In genomic region chr11:96353939-96354338, GRCm38 (mm10) we compare ENCODE assay signal across 9 mouse cellular contexts. TPM values are rescaled to one million over a fixed set of nuclear protein-coding genes. Genes with fewer than 3 reads are reported as not detected.
A peak's percentile ranks its signal among the peaks of the same experiment; 100 is the strongest.
DNase-seq lines count a peak whose midpoint lies in the region; ATAC-seq and TF ChIP-seq lines count a peak whose summit lies in the region.
"Had no signal": no experiment of that assay in that cellular context is flagged by ENCODE, and none has a peak within 500 bp of the region (broad histone marks: within the 10 kb centered on the region; RNA-seq: fewer than 3 reads in every experiment).

No protein-coding gene starts in this region.

- H3K27me3 ChIP-seq in lung, embryonic 14.5 days (ENCODE audit: insufficient read depth, low read length), result no peaks in the 10 kb centered on the region
- H3K27me3 ChIP-seq in intestine, embryonic 14.5 days (replicated peaks; ENCODE audit: control insufficient read depth, insufficient read depth, low read length), result no peaks in the 10 kb centered on the region
- H3K27me3 ChIP-seq in neural tube, embryonic 13.5 days, result no peaks in the 10 kb centered on the region

- peak overlapping the region; percentile 77 for H3K4me3 ChIP-seq in lung, embryonic 14.5 days (ENCODE audit: low read depth, low read length)
- H3K4me3 ChIP-seq in intestine, embryonic 14.5 days (ENCODE audit: low read depth, low read length), result peak overlapping the region; percentile 50
- peak overlapping the region; percentile 95 for H3K4me3 ChIP-seq in neural tube, embryonic 13.5 days

- peak overlapping the region; percentile 98 for H3K27ac ChIP-seq in lung, embryonic 14.5 days (ENCODE audit: low read depth)
- peak overlapping the region; percentile 99 for H3K27ac ChIP-seq in intestine, embryonic 14.5 days (ENCODE audit: low read depth)
- H3K27ac ChIP-seq in neural tube, embryonic 13.5 days (replicated peaks), result peak overlapping the region; percentile 100

- no peak for TF ChIP-seq CTCF in lung, embryonic 14.5 days (IDR thresholded peaks at IDR 0.05; ENCODE audit: low read depth)

- ATAC-seq in lung, embryonic 14.5 days (ENCODE audit: insufficient read depth), result no peak
- ATAC-seq in intestine, embryonic 14.5 days (replicated peaks; ENCODE audit: low FRiP score, low TSS enrichment, low read depth), result no peak
- ATAC-seq in neural tube, embryonic 13.5 days (ENCODE audit: low read depth), result no peak

- peaks cover 12% of the 10 kb centered on the region for H3K4me1 ChIP-seq in lung, embryonic 14.5 days (ENCODE audit: insufficient read depth)
- peaks cover 27% of the 10 kb centered on the region for H3K4me1 ChIP-seq in intestine, embryonic 14.5 days (replicated peaks; ENCODE audit: control insufficient read depth, insufficient read depth, low read length)
- peaks cover 44% of the 10 kb centered on the region for H3K4me1 ChIP-seq in neural tube, embryonic 13.5 days (replicated peaks)

- H3K9ac ChIP-seq in lung, embryonic 14.5 days, result peak overlapping the region; percentile 98
- peak overlapping the region; percentile 87 for H3K9ac ChIP-seq in intestine, embryonic 14.5 days (ENCODE audit: low read length)
- peak overlapping the region; percentile 100 for H3K9ac ChIP-seq in neural tube, embryonic 13.5 days

- WGBS in lung, embryonic 14.5 days, result 10% methylated on average over 8 of the region's 8 CpGs
- 11% methylated on average over 8 of the region's 8 CpGs for WGBS in intestine, embryonic 14.5 days
- 2% methylated on average over 8 of the region's 8 CpGs for WGBS in neural tube, embryonic 13.5 days

- no peaks in the 10 kb centered on the region for H3K9me3 ChIP-seq in lung, embryonic 14.5 days (ENCODE audit: low read depth, low read length)
- H3K9me3 ChIP-seq in intestine, embryonic 14.5 days (ENCODE audit: control insufficient read depth, low read length), result no peaks in the 10 kb centered on the region
- H3K9me3 ChIP-seq in neural tube, embryonic 13.5 days, result no peaks in the 10 kb centered on the region

- peak overlapping the region; percentile 83 for H3K4me2 ChIP-seq in lung, embryonic 14.5 days
- peak overlapping the region; percentile 83 for H3K4me2 ChIP-seq in intestine, embryonic 14.5 days (ENCODE audit: low read length)
- H3K4me2 ChIP-seq in neural tube, embryonic 13.5 days, result peak overlapping the region; percentile 95

- peak; percentile 35 to 46 for DNase-seq in adrenal gland, adult 18-20 months (ENCODE audit: low spot score in 2 of 2)
- DNase-seq in adrenal gland, adult 8-10 months, result no peak
- DNase-seq in lung, embryonic 14.5 days, result peak; percentile 65
- no peak for DNase-seq in lung, adult 18-20 months
- peak; percentile 78 for DNase-seq in intestine, embryonic 14.5 days (ENCODE audit: low spot score)
- DNase-seq in left cerebral cortex, adult 11 months (ENCODE audit: low spot score), result no peak
- DNase-seq in MN1 (ENCODE audit: low spot score), result no peak

- peaks cover 19% of the 10 kb centered on the region for H3K36me3 ChIP-seq in lung, embryonic 14.5 days (ENCODE audit: insufficient read depth)
- peaks cover 8% of the 10 kb centered on the region; the same call in 1 of the 2 replicates for H3K36me3 ChIP-seq in intestine, embryonic 14.5 days (ENCODE audit: control insufficient read depth, insufficient read depth, low read length)
- peaks cover 6% of the 10 kb centered on the region; the same call in 1 of the 2 replicates for H3K36me3 ChIP-seq in neural tube, embryonic 13.5 days

RNA-seq across cellular contexts. Expression of gene Hoxb2, which starts 3.6 kb away (rescaled TPM):
- 10 to 100 TPM; 17.1 to 21.5 TPM for total RNA-seq in adrenal gland, adult 18-20 months (2021)
- 10 to 100 TPM; 20.8 to 27.5 (median 23.7) TPM for total RNA-seq in adrenal gland, adult 8-10 months (2022)
- 48.9 and 51.6 TPM in 2 replicates for polyA plus RNA-seq in lung, embryonic 14.5 days (2014; fragmentation: Nextera tagmentation; extraction: Ambion mirVana)
- polyA plus RNA-seq in intestine, embryonic 14.5 days (2014; fragmentation: Nextera tagmentation; extraction: Ambion mirVana), result 22.9 and 27.9 TPM in 2 replicates
- polyA plus RNA-seq in neural tube, embryonic 13.5 days (2015; fragmentation: Nextera tagmentation; extraction: Ambion mirVana), result 63.0 and 67.1 TPM in 2 replicates
- total RNA-seq: neutrophil, adult 5-6 weeks had no signal

RNA-seq across cellular contexts. Expression of gene Hoxb1, which starts 11.6 kb away (rescaled TPM):
- total RNA-seq in adrenal gland, adult 18-20 months (2021), result not detected
- not detected for total RNA-seq in adrenal gland, adult 8-10 months (2022)
- polyA plus RNA-seq in lung, embryonic 14.5 days (2014; fragmentation: Nextera tagmentation; extraction: Ambion mirVana), result 0.08 TPM in 1 of 2 replicates, not detected in the other
- polyA plus RNA-seq in intestine, embryonic 14.5 days (2014; fragmentation: Nextera tagmentation; extraction: Ambion mirVana), result 0.36 and 0.42 TPM in 2 replicates
- 1.2 and 1.6 TPM in 2 replicates for polyA plus RNA-seq in neural tube, embryonic 13.5 days (2015; fragmentation: Nextera tagmentation; extraction: Ambion mirVana)
- total RNA-seq: neutrophil, adult 5-6 weeks had no signal

RNA-seq across cellular contexts. Expression of gene Hoxb3, which starts 30.8 kb away (rescaled TPM):
- 10 to 100 TPM; 17.2 to 20.7 TPM for total RNA-seq in adrenal gland, adult 18-20 months (2021)
- 10 to 100 TPM; 19.4 to 61.4 (median 27.9) TPM for total RNA-seq in adrenal gland, adult 8-10 months (2022)
- polyA plus RNA-seq in lung, embryonic 14.5 days (2014; fragmentation: Nextera tagmentation; extraction: Ambion mirVana), result 3.9 and 6.3 TPM in 2 replicates
- 3.7 and 4.9 TPM in 2 replicates for polyA plus RNA-seq in intestine, embryonic 14.5 days (2014; fragmentation: Nextera tagmentation; extraction: Ambion mirVana)
- polyA plus RNA-seq in neural tube, embryonic 13.5 days (2015; fragmentation: Nextera tagmentation; extraction: Ambion mirVana), result 12.8 and 14.7 TPM in 2 replicates

RNA-seq across cellular contexts. Expression of gene Hoxb4, which starts 35.9 kb away (rescaled TPM):
- total RNA-seq in adrenal gland, adult 18-20 months (2021), result 10 to 100 TPM; 16.3 to 22.1 TPM
- 10 to 100 TPM; 19.9 to 45.3 (median 27.0) TPM for total RNA-seq in adrenal gland, adult 8-10 months (2022)
- polyA plus RNA-seq in lung, embryonic 14.5 days (2014; fragmentation: Nextera tagmentation; extraction: Ambion mirVana), result 3.8 and 3.9 TPM in 2 replicates
- 3.5 and 3.8 TPM in 2 replicates for polyA plus RNA-seq in intestine, embryonic 14.5 days (2014; fragmentation: Nextera tagmentation; extraction: Ambion mirVana)
- 7.5 and 8.7 TPM in 2 replicates for polyA plus RNA-seq in neural tube, embryonic 13.5 days (2015; fragmentation: Nextera tagmentation; extraction: Ambion mirVana)

RNA-seq across cellular contexts. Expression of gene Hoxb5, which starts 50.8 kb away (rescaled TPM):
- 10 to 100 TPM; 11.6 to 27.3 TPM for total RNA-seq in adrenal gland, adult 18-20 months (2021)
- 10 to 100 TPM; 25.2 to 38.3 (median 26.7) TPM for total RNA-seq in adrenal gland, adult 8-10 months (2022)
- polyA plus RNA-seq in lung, embryonic 14.5 days (2014; fragmentation: Nextera tagmentation; extraction: Ambion mirVana), result 65.9 and 76.1 TPM in 2 replicates
- 49.6 and 51.6 TPM in 2 replicates for polyA plus RNA-seq in intestine, embryonic 14.5 days (2014; fragmentation: Nextera tagmentation; extraction: Ambion mirVana)
- polyA plus RNA-seq in neural tube, embryonic 13.5 days (2015; fragmentation: Nextera tagmentation; extraction: Ambion mirVana), result 67.1 and 88.3 TPM in 2 replicates
- total RNA-seq: neutrophil, adult 5-6 weeks had no signal

Comparison
In these comparisons a context has a peak if more than half of its experiments do, and no peak if none do; other contexts are left out.
1. DNase-seq: peak in adrenal gland, adult 18-20 months (2 of 2), lung, embryonic 14.5 days (single experiment) and intestine, embryonic 14.5 days (single experiment); none in adrenal gland, adult 8-10 months (single experiment), lung, adult 18-20 months (0 of 2), left cerebral cortex, adult 11 months (single experiment) and MN1 (single experiment).
2. Peak in every context shown above with its lines, with median percentiles within 50 percentile points of each other: H3K27ac ChIP-seq, H3K4me2 ChIP-seq, H3K4me3 ChIP-seq and H3K9ac ChIP-seq.